Mouse (Mus musculus): ENCODE measurements around the gene Sco2. TPM values are rescaled to one million over a fixed set of nuclear protein-coding genes. Genes with fewer than 3 reads are reported as not detected.

Gene Sco2
- polyA plus RNA-seq, 1 experiment from 2014 or later: 7.4 TPM

GRCm38 (mm10) chr15:89363051-89363450 is 10.6 kb downstream of the Sco2 start:
- WGBS: 93% methylated on average over 7 of the region's 7 CpGs
- no peaks in the 10 kb centered on the region for H3K4me1 ChIP-seq
- H3K27ac ChIP-seq: no peak overlapping the region
- peaks cover 95% of the 10 kb centered on the region for H3K36me3 ChIP-seq
- no peak overlapping the region for H3K4me3 ChIP-seq
- H3K9me3 ChIP-seq (replicated peaks): no peaks in the 10 kb centered on the region
- H3K27me3 ChIP-seq (ENCODE audit: low read depth, poor library complexity, severe bottlenecking): no peaks in the 10 kb centered on the region
- no peak for DNase-seq (ENCODE audit: low spot score)

DNA sequence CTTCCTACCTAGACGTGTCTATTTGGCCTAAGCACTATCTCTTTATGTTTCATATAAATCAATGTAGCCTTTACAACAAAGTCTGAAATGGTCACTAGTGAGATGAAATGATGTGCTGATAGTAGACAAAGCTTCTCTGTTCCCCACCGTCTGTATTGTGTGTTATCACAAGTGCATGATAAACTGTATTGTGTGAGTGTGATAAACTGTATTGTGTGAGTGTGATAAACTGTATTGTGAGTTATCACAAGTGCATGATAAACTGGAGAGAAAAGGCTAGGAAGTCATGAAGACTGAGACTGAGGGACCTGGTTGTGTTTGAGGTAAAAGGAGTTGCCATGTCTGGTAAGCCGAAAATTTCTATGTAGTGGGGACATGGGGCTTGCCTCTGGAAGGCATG is 14.9 kb downstream of the Sco2 start:
- no peak overlapping the region for H3K27ac ChIP-seq
- WGBS: 93% methylated on average over 3 of the region's 3 CpGs
- no peaks in the 10 kb centered on the region for H3K9me3 ChIP-seq (replicated peaks)
- no peaks in the 10 kb centered on the region for H3K27me3 ChIP-seq (ENCODE audit: low read depth, poor library complexity, severe bottlenecking)
- peaks cover 64% of the 10 kb centered on the region for H3K36me3 ChIP-seq
- H3K4me1 ChIP-seq: peaks cover 21% of the 10 kb centered on the region
- no peak overlapping the region for H3K4me3 ChIP-seq
- DNase-seq (ENCODE audit: low spot score): no peak

GRCm38 (mm10) chr15:89356372-89356771 is 17.3 kb downstream of the Sco2 start:
- H3K27ac ChIP-seq: peak overlapping the region; percentile 93
- peak overlapping the region; percentile 76 for H3K4me3 ChIP-seq
- under 1% methylated on average over 15 of the region's 15 CpGs for WGBS
- peaks cover 23% of the 10 kb centered on the region for H3K4me1 ChIP-seq
- no peaks in the 10 kb centered on the region for H3K9me3 ChIP-seq (replicated peaks)
- H3K36me3 ChIP-seq: peaks cover 64% of the 10 kb centered on the region
- no peaks in the 10 kb centered on the region for H3K27me3 ChIP-seq (ENCODE audit: low read depth, poor library complexity, severe bottlenecking)
- peak; percentile 92 for DNase-seq (ENCODE audit: low spot score)

DNA sequence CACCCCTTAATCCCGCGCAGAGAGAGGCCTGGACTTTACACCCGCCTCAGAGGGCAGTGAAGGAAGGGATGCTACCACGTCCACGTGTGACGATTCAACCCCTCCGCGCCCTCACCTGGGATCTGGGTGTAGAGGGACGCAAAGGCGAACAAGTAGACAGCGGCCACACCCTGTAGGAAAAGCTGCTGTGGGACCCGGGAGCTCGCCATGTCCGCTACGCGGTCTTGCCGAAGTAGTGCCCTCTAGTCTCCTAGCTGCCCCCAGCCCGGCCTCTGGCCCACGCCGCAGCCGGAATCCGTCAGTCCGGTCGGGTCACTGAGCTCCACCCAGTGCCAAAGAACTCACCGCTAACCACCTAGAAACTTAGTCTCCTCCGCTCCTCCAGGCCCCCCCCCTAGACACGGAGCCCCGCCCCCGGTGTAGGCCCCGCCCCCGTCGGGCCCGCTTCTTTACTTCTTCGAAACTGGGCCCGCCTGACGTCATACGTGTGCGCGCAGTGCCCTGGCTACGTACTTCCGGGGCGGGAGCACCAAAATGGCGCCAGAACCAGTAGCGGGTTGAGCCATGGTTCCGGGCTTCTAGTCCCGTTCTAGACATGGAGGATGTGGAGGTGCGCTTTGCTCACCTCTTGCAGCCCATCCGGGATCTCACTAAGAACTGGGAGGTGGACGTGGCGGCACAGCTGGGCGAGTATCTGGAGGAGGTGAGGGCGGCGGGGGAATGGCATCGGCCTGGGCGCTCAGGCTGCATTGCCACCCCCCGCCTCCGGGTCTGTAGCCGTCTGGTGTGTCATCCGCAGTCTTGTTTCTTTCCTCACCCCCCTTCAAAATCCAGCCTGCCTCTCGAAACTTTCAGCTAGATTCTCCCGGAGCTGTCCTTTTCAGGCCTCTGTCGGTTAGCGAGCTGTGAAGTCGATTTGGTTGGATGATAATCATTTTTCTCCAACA is 18.1 kb downstream of the Sco2 start, which contains the start of the genes Lmf2 and Ncaph2:
Gene Lmf2 (minus strand): TSS at position 419 of the 947 bp plus-strand sequence.
Gene Ncaph2 (plus strand): TSS at position 479 of the 947 bp plus-strand sequence.
- peak; percentile 99 for DNase-seq (ENCODE audit: low spot score)
- Histone ChIP-seq H3K36me3 (peaks cover 64% of the 10 kb centered on the region), H3K27me3 (ENCODE audit: low read depth, poor library complexity, severe bottlenecking) (no peaks in the 10 kb centered on the region), H3K4me1 (peaks cover 23% of the 10 kb centered on the region), H3K9me3 (replicated peaks) (no peaks in the 10 kb centered on the region), H3K4me3 (peak within 1 kb of the TSS; percentile 76), H3K27ac (peak within 1 kb of the TSS; percentile 93)
- under 1% methylated on average over 64 of the region's 64 CpGs for WGBS

DNA sequence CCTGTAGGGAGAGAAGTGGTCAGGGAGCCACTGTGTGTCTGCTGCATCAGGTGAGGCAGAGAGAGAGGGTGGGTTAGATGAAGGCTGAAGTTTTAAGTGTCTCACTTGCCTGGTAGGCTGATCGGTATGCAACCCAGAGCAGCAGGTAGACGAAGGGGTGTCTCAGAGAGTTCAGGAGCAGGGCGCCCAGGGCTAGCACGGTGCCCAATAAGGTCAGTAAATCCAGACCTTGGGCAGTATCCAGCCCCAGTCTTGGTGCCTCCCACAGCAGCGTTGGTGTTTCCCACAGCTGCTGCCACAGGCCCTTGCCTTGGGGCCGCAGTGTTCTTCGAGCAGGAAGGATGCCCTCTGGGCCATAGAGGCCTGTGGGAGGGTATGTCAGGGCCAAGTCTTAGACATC is 19.2 kb downstream of the Sco2 start:
- no peaks in the 10 kb centered on the region for H3K9me3 ChIP-seq (replicated peaks)
- 90% methylated on average over 7 of the region's 7 CpGs for WGBS
- peaks cover 23% of the 10 kb centered on the region for H3K4me1 ChIP-seq
- H3K36me3 ChIP-seq: peaks cover 63% of the 10 kb centered on the region
- no peaks in the 10 kb centered on the region for H3K27me3 ChIP-seq (ENCODE audit: low read depth, poor library complexity, severe bottlenecking)
- peak overlapping the region; percentile 93 for H3K27ac ChIP-seq
- peak overlapping the region; percentile 76 for H3K4me3 ChIP-seq
- no peak for DNase-seq (ENCODE audit: low spot score)

DNA sequence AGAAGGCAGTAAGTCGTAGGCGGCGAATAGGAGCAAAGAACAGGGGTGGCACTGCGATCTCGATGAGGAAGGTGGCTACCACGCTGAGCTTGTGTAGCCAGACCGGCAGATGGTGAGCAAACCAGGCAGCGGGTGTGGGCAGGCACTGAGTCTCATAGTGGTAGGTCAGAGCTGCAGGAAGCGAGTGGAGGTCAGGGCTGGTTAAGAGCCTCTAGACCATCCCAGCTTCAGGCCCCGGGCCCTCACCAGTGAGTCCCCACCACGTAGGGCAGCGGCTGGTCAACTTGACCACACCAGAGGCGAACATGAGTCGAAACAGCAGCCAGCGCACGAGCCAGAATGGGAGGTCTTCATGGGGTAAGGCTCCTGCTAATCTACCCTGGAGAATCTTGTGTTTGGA is 19.8 kb downstream of the Sco2 start:
- Histone ChIP-seq H3K27ac (no peak overlapping the region), H3K36me3 (peaks cover 57% of the 10 kb centered on the region), H3K27me3 (ENCODE audit: low read depth, poor library complexity, severe bottlenecking) (no peaks in the 10 kb centered on the region), H3K4me1 (peaks cover 23% of the 10 kb centered on the region), H3K4me3 (peak overlapping the region; percentile 76), H3K9me3 (replicated peaks) (no peaks in the 10 kb centered on the region)
- WGBS: 96% methylated on average over 16 of the region's 16 CpGs
- DNase-seq (ENCODE audit: low spot score): no peak

- H3K27ac ChIP-seq: no peak overlapping the region
- no peak overlapping the region for H3K4me3 ChIP-seq
- no peaks in the 10 kb centered on the region for H3K27me3 ChIP-seq (ENCODE audit: low read depth, poor library complexity, severe bottlenecking)
- peaks cover 23% of the 10 kb centered on the region for H3K4me1 ChIP-seq
- no peak for DNase-seq (ENCODE audit: low spot score)
- H3K36me3 ChIP-seq: peaks cover 51% of the 10 kb centered on the region
- 98% methylated on average over 12 of the region's 12 CpGs for WGBS
- no peaks in the 10 kb centered on the region for H3K9me3 ChIP-seq (replicated peaks)
These were observed 20.9 kb downstream of the Sco2 start for GRCm38 (mm10) chr15:89352795-89353194.

DNA sequence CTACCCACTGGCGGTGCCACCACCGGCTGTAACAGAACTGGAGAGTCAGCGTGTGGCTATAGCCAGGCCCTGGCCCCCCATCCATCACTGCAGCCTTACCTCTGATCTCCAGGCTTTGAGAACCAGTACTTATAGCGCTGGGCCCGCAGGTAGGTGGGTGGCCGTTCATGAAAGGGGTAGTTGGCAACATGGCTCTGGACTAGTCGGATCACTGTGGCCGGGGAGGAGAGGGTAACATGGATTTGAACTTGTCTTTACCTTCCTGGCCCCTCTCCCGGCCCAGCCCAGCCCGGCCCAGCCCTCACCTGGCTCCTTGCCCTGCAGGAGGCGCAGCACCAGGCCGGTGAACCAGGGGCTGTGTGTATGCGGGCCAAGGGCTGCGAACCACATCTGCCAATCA is 21.6 kb downstream of the Sco2 start:
- DNase-seq (ENCODE audit: low spot score): no peak
- Histone ChIP-seq H3K36me3 (peaks cover 48% of the 10 kb centered on the region), H3K27ac (no peak overlapping the region), H3K4me3 (no peak overlapping the region), H3K27me3 (ENCODE audit: low read depth, poor library complexity, severe bottlenecking) (no peaks in the 10 kb centered on the region), H3K4me1 (peaks cover 20% of the 10 kb centered on the region), H3K9me3 (replicated peaks) (no peaks in the 10 kb centered on the region)
- 97% methylated on average over 14 of the region's 14 CpGs for WGBS

GRCm38 (mm10) chr15:89351302-89351701 is 22.3 kb downstream of the Sco2 start:
- Histone ChIP-seq H3K36me3 (peaks cover 48% of the 10 kb centered on the region), H3K9me3 (replicated peaks) (no peaks in the 10 kb centered on the region), H3K27ac (no peak overlapping the region), H3K4me3 (no peak overlapping the region), H3K4me1 (peaks cover 17% of the 10 kb centered on the region), H3K27me3 (ENCODE audit: low read depth, poor library complexity, severe bottlenecking) (no peaks in the 10 kb centered on the region)
- no peak for DNase-seq (ENCODE audit: low spot score)
- WGBS: 91% methylated on average over 15 of the region's 15 CpGs

GRCm38 (mm10) chr15:89350447-89350846 is 23.2 kb downstream of the Sco2 start:
- Histone ChIP-seq H3K27me3 (ENCODE audit: low read depth, poor library complexity, severe bottlenecking) (no peaks in the 10 kb centered on the region), H3K27ac (no peak overlapping the region), H3K9me3 (replicated peaks) (no peaks in the 10 kb centered on the region), H3K4me1 (peaks cover 17% of the 10 kb centered on the region), H3K36me3 (peaks cover 48% of the 10 kb centered on the region), H3K4me3 (no peak overlapping the region)
- WGBS: 90% methylated on average over 5 of the region's 5 CpGs
- DNase-seq (ENCODE audit: low spot score): no peak

- Histone ChIP-seq H3K27ac (no peak overlapping the region), H3K36me3 (no peaks in the 10 kb centered on the region), H3K4me1 (no peaks in the 10 kb centered on the region), H3K27me3 (ENCODE audit: low read depth, poor library complexity, severe bottlenecking) (no peaks in the 10 kb centered on the region), H3K9me3 (replicated peaks) (no peaks in the 10 kb centered on the region), H3K4me3 (no peak overlapping the region)
- DNase-seq (ENCODE audit: low spot score): no peak
- WGBS: 90% methylated on average over 3 of the region's 3 CpGs
These were observed 30.3 kb downstream of the Sco2 start for GRCm38 (mm10) chr15:89343325-89343724.

DNA sequence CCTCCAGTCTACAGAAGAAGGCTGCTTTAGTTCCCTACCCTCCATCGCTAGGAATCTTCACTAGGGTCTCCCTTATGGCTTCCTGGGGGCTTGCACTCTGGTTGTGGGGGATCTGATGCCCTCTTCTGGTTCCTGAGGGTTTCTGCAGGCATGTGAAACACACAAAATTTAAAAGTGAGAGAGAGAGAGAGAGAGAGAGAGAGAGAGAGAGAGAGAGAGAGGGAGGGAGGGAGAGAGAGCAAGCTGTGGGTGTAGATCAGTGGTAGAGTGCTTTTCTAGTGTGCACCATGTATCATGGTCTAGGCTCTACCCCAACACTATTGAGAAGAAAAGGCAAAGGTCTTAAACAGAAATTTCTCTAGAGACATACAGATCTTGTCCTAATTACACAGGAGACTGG is 32.0 kb downstream of the Sco2 start:
- Histone ChIP-seq H3K27me3 (ENCODE audit: low read depth, poor library complexity, severe bottlenecking) (no peaks in the 10 kb centered on the region), H3K27ac (no peak overlapping the region), H3K36me3 (no peaks in the 10 kb centered on the region), H3K4me3 (no peak overlapping the region), H3K9me3 (replicated peaks) (no peaks in the 10 kb centered on the region), H3K4me1 (no peaks in the 10 kb centered on the region)
- WGBS: 26% methylated on average over 1 of the region's 1 CpGs
- DNase-seq (ENCODE audit: low spot score): no peak

GRCm38 (mm10) chr15:89340136-89340535 is 33.5 kb downstream of the Sco2 start:
- no peaks in the 10 kb centered on the region for H3K36me3 ChIP-seq
- 83% methylated on average over 3 of the region's 3 CpGs for WGBS
- H3K4me3 ChIP-seq: no peak overlapping the region
- no peaks in the 10 kb centered on the region for H3K4me1 ChIP-seq
- DNase-seq (ENCODE audit: low spot score): no peak
- H3K27ac ChIP-seq: no peak overlapping the region
- no peaks in the 10 kb centered on the region for H3K27me3 ChIP-seq (ENCODE audit: low read depth, poor library complexity, severe bottlenecking)
- no peaks in the 10 kb centered on the region for H3K9me3 ChIP-seq (replicated peaks)

Measured in limb, embryonic 10.5 days (tissue).